Mouse (Mus musculus) kidney, adult 9 months (tissue): ENCODE results near the gene Agtrap.
"Not testable (repeated sequence)": the region's sequence is repeated elsewhere in the genome, so short reads cannot be mapped to it uniquely, and the experiment has no call there.

Source experiments
- DNase-seq: peaks from one replicate; pipeline ENCODE4 v3.0.0; 2022

Gene Agtrap

DNA sequence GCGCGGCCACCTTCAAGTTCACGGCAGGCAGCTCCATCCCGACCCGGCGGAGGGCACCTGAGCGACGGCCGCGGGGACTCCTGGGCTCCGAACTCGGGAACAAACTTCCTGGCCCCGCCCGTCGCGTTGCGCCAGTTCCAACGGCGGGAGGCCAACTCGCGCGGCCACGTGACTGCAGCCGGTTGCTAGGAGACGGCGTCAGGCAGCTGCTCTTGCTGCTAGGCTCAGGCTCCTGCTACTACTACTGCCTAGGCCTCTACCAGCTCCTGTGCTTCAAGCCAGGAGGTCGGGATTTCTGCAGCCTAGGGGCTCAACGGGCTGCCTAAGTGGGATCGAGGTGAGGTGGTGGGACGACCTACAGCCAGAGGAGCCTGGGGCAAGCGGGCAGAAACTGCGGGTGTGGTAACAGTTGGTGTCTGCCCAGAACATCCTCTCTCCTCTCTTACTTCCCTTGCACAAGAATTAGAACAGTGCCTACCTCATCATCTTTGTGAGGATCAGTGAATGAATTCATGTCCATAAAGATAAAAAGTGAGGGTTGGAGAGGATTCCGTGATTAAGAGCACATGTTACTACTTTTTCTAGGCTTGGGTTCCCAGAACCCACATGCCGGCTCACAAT lies at the start of gene Agtrap:
Gene Agtrap (minus strand): TSS at position 125 of the 621 bp plus-strand sequence.
- DNase-seq = peak; percentile 97

- DNase-seq = no peak
Measured at GRCm38 (mm10) chr4:148137503-148137902, 49.7 kb upstream of the Agtrap start.

DNA sequence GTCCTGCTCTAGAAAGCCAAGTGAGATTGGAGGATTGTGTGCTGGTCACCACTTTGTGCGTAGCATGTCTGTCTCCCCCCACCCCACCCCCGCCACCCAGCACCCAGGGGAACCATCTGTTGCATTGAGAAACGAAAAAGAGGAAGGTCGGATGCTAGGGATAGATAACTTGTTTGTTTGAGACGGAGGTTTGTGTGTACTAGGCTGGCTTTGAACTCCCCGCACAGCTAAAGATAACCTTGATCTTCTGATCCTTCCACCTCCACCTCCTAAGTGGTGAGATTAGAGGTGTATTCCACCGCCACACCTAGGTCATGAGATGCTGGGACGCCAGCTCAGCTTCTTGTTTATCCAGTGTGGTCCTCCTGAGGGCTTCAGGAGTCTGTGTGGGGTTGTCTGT lies 47.2 kb upstream of the Agtrap start:
- DNase-seq = no peak

DNA sequence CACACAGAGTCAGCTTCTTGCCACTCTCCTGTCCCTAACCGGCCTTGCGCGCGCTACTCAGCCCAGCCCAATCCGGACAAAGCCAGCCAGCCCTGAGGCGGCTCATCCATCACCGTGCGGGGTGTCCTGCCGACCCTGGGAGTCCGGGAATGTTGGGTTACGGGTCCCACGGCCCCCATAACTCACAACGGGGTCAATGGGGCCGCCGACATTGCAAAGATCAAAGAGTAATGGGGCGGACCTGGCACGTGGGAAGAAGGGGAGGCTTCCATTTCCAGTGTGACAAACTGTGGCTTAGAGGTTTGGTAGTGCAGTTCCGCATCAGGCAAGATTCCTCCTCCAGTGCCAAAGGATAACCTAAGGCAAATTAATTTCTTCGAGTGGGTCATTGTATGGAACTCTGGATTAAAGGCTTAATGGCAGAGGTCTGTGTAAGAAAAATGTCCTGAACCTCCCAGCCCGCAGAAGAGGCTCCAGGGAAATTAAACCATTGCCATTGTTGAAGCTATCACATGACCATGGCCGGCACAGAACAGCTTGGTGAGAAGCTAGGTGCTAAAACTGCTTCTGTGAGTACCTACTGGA lies 43.8 kb upstream of the Agtrap start:
- DNase-seq = no peak

GRCm38 (mm10) chr4:148130561-148131413 lies 43.0 kb upstream of the Agtrap start, which contains the start of gene Draxin:
Draxin (minus strand) TSS chr4:148130698.
- DNase-seq = peak; percentile 35

DNA sequence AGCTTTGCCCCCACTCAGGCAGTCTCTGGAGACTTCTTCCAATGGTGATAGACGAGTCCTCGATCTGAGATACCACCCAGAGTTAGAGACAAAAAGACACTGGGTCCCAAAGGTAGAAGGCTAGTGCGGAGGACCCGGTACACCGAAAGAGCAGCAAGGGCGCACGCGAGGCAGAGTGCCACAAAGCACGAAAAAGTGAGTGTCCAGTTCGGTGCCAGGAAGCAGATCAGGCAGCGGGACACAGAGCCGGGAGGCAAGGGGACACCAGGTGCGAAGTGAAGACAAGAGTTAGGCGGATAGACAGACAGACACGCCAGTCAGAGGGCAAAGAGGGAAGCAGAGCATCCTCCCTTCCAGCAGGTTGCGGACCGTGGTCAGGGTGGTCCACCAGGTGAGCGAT lies 42.3 kb upstream of the Agtrap start, which contains the start of gene Mad2l2:
Gene Mad2l2 (plus strand): TSS at position 252 of the 400 bp plus-strand sequence.
- no peak for DNase-seq

- DNase-seq = no peak
Measured at GRCm38 (mm10) chr4:148128672-148129071, 40.8 kb upstream of the Agtrap start.

GRCm38 (mm10) chr4:148128241-148128640 lies 40.4 kb upstream of the Agtrap start:
- DNase-seq = no peak

DNA sequence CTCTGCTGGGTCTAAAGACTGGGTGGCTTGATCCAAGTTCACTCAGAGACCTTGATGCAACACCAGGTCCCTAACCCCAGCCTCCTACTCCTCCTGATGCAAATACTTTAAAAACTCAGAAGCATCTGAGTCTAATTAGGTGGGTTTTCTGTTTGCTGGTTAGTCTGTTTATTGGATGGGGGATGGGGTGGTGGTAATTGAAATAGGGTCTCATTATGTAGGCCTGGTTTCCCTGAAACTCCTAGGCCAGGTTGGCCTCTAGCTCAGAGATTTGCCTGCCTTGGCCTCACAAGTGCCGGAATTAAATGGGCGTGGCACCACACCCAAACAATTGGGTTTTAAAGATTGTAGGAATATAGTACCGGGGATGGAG lies 34.8 kb upstream of the Agtrap start:
- DNase-seq = no peak

DNA sequence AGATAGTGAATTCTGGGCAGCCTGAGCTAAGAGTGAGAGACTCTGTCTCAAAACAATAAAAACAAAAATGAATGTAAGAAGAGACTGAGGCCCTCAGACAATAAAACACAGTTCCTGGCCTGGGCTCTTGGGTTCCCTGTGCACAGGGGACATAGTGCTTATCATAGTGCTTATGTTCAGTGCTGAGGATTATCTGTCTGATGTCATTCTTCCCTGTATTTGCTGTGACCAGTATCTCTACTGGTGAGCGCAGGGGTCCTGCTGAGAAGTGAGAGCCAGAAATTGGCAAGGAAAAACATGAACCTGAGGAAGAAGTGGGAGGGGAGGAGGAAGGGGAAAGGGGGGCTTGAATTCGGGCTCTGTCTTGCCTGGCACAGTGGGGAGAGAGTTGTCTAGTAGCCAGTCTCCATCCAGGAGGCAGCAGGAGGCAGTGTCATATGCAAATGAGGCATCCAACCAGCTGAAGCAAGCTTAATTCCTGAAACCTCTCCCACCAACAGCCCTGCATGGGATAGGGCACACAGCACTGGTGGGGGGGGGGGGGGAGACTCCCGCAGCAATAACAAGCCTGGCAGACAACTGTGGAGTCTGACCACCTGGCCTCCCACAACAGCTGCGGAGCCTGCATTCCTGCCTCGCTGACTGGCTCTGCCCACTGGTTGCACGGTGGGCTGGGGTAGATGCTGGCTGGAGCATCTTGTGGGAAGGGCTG lies 34.3 kb upstream of the Agtrap start:
- DNase-seq = no peak

DNA sequence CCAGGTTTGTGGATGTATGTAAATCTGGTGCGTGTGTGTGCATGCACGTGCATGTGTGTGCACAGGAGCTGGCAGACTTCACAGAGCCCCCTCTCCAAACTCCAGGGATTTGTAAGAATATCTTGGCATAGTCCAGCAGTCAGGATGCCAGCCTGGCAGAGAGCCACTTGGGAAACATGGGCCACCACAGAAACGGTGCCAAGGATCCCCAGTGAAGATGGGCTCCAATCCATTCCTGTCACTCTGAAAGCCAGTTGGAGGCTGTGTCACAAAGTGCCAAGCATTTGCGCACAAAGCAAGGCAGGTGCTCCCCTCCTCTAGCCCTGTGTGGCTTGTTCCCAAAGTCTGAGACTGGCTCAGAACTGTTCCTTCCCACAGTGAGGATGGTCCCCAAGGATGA lies 33.5 kb upstream of the Agtrap start:
- no peak for DNase-seq

DNA sequence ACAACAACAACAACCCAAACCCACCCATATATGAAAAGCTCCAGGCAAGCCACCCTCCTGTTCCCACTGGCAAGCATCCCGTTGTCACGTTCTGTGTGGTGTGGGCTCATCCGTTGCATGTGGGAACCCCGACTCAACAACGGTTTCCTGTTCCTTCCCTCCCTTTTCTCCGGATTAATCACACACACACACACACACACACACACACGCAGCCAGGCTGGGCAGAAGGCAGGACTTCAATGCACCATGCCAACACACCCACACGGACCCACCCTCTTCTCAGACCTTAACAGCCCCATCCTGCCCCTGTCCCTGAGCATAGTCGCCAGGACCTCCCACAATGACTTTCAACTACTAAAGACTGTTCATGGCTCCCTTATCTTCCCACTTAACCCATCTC lies 32.7 kb upstream of the Agtrap start:
- DNase-seq = no peak

GRCm38 (mm10) chr4:148119578-148119977 lies 31.7 kb upstream of the Agtrap start:
- not testable (repeated sequence) for DNase-seq

- DNase-seq = no peak
Measured at GRCm38 (mm10) chr4:148117392-148117791, 29.6 kb upstream of the Agtrap start.

GRCm38 (mm10) chr4:148116657-148117056 lies 28.8 kb upstream of the Agtrap start:
- DNase-seq = no peak

- DNase-seq = peak; percentile 59
Measured at GRCm38 (mm10) chr4:148115467-148115866, 27.6 kb upstream of the Agtrap start.

DNA sequence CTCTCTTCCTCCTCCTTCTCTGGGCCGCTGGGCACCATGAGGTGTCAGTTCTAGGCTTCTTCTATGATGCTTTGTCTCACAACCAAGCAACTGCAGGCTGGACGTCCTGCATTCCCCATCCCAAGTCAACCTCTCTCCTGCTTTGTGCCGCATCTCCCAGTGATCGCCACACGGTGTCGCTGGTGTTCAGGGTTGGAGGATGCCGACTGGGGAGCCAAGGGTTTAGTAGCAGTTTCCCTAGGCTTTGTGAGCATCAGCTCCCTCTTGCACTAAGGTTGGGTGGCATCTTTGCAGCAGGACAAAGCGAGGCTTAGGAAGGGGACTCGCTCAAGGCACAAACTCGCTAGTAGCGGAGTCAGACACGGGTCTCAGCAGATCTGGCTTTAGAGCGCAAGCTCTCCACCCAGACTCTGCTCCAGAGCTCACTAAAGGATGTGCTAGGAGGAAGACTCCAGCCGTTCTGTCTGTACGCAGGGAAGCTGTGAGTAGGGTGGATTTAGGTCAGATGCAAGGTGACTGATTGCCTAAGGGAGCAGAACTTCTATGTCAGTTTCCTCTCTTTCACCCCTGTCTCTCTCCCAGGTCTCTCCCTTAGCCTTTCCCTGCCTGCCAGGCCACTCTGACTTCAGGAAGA lies 27.0 kb upstream of the Agtrap start:
- peak; percentile 82 for DNase-seq

GRCm38 (mm10) chr4:148112519-148112918 lies 24.7 kb upstream of the Agtrap start:
- DNase-seq = no peak

GRCm38 (mm10) chr4:148109215-148109614 lies 21.4 kb upstream of the Agtrap start:
- DNase-seq = no peak

DNA sequence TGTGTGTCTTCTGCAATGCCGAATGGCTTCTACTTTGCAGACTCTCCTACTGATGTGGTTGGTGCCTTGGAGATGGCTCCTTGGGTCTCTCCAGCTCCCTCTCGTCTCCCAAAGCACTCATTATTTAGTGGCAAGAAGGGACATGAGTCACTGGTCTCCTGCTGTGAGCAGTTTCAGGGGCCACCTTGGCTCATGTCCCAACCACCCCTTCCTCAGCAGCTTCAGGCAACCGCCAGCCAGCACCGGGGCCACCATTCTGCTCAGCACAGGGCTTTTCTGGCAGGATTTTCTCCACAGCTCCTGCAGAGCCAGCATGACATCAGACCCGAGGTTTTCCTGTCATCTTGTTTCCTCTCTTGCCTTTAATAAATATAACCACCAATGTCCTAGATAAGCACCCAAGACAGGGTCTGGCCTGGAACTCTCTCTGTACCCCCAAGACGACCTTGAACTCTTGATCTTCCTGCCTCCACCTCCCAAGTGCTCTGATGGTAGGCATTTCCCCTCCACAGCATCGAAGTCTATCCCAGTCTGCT lies 20.8 kb upstream of the Agtrap start:
- no peak for DNase-seq

DNA sequence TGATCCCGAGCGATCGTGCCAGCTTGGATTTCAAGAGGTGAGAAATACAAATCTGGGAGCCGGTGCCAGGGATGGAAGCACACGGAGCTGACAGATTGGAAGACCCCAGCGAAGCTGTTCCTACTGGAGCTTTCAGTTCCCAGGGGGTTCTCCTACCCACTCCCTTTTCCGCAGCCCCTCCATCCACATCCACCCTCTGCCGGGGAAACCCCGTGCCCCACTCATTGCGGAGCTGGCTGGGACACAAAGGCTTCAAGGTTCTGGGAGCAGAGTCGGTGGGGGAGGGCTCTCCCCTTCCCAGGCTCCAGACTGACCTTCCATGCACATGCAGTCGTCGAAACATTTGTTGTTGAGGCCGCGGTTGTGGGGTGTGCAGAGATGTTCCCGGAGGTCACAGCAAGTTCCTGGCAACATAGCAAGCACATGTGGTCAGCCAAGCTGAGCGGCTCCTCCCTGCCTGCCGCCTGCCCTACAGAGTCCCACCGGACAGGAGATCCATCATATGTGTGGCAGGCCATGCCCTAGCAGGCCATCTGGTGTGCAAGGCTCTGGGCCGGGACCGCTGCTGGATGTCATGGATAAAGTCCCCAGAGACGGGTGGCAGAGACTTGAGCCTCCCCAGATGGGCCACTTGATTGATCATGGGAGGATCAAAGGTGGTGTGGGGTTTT lies 19.9 kb upstream of the Agtrap start:
- DNase-seq = no peak

DNA sequence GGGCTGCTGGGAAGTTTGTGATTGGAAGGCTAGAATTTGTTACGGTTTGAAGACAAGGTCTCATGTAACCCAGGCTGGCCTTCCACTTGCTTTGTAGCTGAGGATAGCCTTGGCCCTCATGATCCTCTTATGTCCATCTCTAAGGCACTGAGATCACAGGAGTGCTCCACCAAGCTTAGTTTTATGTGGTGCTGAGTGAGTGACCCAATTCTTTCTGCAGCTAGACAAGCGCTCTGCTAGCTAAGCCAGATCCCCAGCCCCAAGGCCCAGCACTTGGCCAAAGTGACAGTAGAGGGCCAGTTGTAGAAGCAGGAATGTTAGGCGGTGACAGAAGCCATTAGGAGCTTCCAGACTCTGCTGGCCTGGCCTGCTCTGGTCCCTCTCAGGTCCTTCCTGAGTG lies 16.3 kb upstream of the Agtrap start:
- no peak for DNase-seq
